Mouse (Mus musculus) ovary, adult 18-20 months (tissue): ENCODE measurements at regions not wholly inside any gene's neighbourhood (a gene's known extent, or its start where the extent isn't known, plus 50 kb on each side); places are given as distances from the start of the nearest gene placed in this dataset.

Experiments used
- DNase-seq: peaks from one replicate; pipeline ENCODE4 v3.0.0; 2022; ENCODE audit warnings: low spot score, mixed read lengths

DNA sequence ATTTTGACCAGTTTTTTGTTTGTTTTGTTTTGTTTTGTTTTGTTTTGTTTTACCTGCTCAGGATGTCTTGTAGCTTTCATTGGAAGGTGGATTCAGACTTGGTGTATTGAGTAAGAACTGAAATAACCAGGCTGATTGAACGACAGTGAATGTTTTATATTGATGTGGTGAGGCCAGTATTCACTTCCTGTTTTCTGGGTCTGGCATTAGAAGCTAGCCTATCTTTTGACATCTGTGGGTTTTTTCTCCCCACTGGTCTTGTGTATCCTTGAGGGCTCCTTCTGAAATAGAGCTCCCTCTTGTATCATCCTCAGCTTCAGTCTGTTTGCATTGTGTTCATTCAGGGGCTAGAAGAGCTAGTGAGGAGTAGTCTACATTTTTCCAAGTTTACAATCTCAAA lies 175.5 kb downstream of the 1700129C05Rik start:
- DNase-seq: no peak

GRCm38 (mm10) chr14:58944958-58945357 lies 197.7 kb downstream of the 1700129C05Rik start:
- DNase-seq: no peak

DNA sequence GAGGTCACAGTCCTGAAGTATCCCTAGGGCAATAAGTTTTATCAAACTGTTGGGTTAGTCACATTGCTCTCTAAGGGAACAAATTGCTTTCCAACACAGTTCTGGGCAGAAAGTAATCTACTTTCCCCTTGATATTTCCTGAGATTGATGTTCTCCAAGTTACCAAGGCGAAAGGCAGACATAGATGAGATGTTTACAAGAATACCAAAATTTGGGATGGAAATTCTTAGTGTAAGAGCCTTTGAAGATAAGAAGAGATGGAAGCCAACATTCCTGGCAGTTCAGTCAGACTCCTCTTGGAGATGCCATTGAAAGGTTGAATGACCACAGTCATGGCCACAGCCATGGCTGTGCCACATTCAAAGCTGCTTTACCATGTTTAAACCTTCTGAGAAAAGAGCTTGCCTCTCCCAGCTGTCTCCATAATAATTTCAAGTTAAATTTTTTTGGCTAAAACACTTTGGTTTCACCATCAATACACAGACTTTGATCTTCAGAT lies 199.4 kb downstream of the 1700129C05Rik start:
- DNase-seq: no peak

DNA sequence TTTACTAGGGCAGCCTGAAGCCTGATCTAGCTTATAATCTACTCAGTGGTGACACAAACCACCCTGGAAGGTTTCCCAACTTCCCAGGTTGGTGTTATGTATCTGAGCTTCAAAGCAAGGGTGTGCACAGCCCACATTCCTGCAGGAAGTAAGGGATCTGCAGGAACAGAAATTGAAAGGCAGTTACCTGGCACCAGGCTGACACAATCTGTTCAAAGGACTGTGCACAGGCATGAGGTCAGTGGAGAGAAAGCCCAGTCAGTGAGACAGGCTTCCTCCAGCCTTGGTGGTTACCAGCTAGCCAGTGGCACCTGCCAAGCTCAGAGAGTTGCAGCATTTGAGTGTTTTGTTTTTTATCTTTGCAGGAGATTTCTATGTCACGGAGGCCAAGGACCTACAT lies 203.6 kb downstream of the 1700129C05Rik start:
- DNase-seq: no peak

DNA sequence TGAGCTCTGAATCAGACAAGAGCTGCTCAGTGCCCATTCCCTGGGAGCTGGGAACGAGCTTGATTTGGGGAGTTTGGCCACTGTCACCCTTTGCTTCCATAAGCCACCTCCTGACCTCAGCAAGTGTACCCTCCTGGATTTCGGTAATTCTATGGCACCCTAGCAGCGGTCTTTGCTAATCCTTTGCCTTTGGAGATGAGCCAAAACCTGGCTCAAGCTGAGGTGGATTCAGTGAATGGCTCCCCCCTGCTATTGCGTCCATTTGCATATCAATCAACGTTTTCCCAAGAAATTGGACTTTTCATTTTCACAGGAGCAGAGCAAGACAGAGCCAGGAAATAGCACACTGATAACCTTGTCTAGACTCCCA lies 204.1 kb downstream of the 1700129C05Rik start:
- no peak for DNase-seq

DNA sequence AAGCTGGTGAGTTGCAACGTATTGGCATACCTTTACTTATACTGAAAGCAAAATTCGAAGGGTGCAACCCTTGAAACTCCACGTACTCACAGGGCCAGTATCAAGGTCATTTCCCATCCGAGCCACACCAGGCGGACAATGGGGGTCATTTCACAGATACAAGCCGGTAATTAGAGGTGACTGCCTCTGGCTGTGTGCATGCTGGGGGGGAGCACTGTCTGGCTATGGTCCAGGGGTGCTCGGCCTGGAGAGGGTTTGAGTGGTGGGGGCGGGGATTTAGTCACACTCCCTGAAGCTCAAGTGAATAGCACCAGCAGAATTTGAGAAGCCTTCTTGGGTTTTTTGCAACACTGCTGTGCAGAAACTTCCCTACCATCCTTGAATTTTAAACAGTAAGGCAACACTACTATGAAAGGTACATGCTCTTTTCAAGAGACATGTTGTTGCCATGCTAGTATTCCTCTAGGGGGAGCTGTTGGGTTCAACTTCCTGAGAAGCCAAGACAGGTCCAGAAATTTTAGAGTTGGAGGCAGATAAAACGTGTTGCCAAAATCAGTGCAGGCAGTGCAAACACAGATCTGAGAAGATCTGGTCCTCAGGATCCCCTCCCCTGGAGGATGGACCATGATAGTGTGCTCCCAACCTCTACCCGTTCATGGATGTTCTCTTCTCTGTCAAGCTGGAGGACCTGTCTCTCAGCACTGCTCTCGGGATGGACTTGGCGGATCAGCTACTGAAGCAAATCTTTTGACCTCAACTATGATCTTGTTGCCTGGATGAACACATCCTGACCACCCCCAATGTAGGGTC lies 204.7 kb downstream of the 1700129C05Rik start:
- no peak for DNase-seq

DNA sequence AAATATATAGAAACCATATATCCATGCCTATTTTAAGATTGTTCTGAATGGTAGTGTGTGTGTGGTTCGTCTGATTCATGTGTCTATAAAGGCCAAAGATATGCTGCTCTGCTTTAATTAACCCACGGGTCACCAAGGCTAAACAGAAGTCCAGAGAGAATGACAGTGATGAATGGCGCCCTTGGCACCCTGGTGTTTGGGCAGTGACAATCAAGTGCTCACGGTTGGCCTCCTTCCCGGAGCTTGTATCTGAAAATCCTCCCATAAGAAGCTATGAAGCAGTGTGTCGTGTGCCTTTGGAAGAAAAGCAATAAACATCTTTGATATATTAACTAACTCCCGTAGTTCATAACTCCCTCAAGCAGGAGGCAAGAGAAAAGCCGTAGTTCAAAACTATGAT lies 205.4 kb downstream of the 1700129C05Rik start:
- peak; percentile 17 for DNase-seq

DNA sequence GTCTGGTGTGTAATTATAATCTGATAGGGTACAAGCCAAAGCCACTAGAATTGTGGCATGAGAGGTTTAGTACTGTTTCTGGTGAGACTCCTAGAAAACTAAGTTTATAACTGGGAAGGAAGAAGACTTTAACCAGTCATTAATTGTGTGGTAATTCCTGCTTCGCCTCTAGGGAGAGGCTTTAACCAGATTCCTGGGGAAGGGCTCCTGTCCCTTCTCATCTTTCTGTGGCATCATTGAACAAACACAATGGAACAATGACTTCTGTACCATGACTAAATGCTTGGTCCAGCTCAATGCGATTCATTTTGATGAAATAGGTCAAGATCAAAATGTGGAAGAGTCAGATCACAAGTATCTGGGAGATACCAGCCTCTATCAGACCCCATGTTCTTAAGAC lies 206.6 kb downstream of the 1700129C05Rik start:
- no peak for DNase-seq

GRCm38 (mm10) chr14:58917853-58918252 lies 224.8 kb downstream of the 1700129C05Rik start:
- no peak for DNase-seq

- no peak for DNase-seq
These were observed 225.5 kb downstream of the 1700129C05Rik start for GRCm38 (mm10) chr14:58917228-58917627.

DNA sequence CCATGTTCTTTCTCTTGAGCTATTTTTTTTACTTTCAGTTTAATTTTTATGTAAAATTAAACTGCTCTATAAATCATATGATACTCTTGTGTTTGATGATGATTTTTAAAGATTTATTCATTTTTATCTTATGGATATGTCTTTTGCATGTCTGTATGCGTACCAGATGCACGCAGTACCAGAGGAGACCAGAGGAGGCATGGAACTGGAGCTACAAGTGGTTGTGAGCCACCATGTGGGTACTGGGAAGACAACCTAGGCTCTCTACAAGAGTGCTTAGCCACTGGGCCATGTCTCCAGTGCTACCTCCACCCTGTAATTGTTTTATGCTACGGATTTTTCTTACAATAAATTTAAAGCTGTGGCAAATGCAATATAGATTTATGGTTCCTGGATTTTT lies 227.8 kb downstream of the 1700129C05Rik start:
- no peak for DNase-seq

- no peak for DNase-seq
These were observed 231.8 kb downstream of the 1700129C05Rik start for GRCm38 (mm10) chr14:58910846-58911245.

- DNase-seq: no peak
These were observed 234.8 kb downstream of the 1700129C05Rik start for GRCm38 (mm10) chr14:58907932-58908331.

GRCm38 (mm10) chr14:58907359-58907758 lies 235.3 kb downstream of the 1700129C05Rik start:
- DNase-seq: no peak

GRCm38 (mm10) chr14:58906631-58907030 lies 236.1 kb downstream of the 1700129C05Rik start:
- DNase-seq: no peak

- DNase-seq: no peak
These were observed 274.3 kb downstream of the 1700129C05Rik start for GRCm38 (mm10) chr14:58868176-58868949.

DNA sequence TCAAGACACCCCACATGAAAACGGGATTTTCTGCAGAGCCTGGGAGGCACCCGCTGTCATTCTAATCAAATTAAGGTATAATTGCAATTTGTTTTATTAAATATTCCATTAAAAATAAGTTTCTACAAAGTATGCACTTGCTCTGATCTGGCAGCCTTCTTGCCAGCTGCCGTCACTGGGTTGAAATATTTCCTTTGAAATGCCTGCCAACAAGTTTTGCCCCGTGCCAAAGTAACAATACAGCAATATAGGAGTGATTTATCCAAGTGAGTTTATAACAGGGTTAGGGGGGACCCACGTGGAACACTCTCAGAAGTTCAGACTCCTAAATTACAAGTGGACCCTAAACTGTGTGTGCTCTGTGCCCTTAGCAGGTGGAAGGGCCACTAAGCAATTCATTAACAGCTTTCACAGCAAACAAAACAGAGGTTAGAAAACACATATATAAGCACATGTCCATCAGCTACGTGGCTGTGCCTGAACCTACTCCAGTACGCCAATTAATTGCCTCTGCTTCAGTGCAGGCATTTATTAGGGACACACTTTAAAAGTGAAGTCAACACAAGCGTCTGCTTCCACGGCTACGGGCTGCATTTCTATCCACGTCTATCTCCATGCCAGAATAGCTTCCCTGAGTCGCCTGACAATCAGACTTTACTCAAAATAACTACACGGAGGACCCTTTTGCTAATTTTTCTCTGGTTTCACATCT lies 275.1 kb downstream of the 1700129C05Rik start:
- DNase-seq: no peak

- DNase-seq: no peak
These were observed 287.8 kb downstream of the 1700129C05Rik start for GRCm38 (mm10) chr14:58854871-58855270.

DNA sequence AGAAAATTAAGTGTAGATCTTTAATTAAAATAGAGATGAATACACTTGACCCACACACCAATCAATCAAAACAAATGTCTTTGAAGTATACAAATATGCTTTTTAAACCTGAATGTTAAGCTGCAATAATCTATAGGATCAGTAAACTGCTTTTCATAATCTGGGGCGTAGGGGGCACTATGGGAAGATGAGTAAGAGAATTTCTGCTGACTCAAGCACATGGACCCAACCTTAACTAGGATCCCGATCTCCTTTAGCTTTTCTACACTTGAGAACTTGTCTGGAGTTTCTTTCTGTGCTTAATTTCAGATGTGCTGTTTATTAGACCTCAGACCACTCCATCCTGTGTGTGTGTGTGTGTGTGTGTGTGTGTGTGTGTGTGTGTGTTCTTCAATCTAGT lies 298.1 kb downstream of the 1700129C05Rik start:
- no peak for DNase-seq

GRCm38 (mm10) chr14:58842196-58842886 lies 300.4 kb downstream of the 1700129C05Rik start:
- no peak for DNase-seq

DNA sequence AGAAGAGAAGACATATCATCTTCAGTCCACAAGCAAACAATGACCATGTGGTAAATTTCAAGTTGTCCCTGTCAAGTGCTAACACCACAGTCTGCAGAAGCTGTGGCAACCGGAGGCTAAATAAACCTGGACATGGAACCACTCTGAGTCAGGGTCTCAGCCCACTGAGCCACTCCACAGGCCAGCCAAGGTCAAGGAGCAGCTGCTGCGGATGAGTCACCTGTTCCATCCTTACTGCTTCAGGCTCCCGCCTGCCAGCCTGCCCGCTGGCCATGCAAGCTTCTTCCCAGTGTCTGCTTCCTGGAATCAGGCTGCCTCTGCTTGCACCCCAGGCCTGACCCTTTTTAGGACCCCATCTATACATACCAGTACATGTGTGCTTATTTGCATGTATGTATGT lies 319.8 kb downstream of the 1700129C05Rik start:
- no peak for DNase-seq

- DNase-seq: no peak
These were observed 324.7 kb downstream of the 1700129C05Rik start for GRCm38 (mm10) chr14:58817961-58818504.
